Mouse (Mus musculus) effector memory CD4-positive, alpha-beta T cell, adult 7 months (primary cell): ENCODE results near the gene Inpp5b. TPM values are rescaled to one million over a fixed set of nuclear protein-coding genes. Genes with fewer than 3 reads are reported as not detected.

Experiments used
- polyA plus RNA-seq: library from polyadenylated mRNA; unstranded; fragments of 100-300 nt; shearing (Covaris generic); gene quantifications from one replicate; pipeline ENCODE4 v1.2.1, GENCODE M21; 2017

Inpp5b gene
- polyA plus RNA-seq: 118 TPM

DNA sequence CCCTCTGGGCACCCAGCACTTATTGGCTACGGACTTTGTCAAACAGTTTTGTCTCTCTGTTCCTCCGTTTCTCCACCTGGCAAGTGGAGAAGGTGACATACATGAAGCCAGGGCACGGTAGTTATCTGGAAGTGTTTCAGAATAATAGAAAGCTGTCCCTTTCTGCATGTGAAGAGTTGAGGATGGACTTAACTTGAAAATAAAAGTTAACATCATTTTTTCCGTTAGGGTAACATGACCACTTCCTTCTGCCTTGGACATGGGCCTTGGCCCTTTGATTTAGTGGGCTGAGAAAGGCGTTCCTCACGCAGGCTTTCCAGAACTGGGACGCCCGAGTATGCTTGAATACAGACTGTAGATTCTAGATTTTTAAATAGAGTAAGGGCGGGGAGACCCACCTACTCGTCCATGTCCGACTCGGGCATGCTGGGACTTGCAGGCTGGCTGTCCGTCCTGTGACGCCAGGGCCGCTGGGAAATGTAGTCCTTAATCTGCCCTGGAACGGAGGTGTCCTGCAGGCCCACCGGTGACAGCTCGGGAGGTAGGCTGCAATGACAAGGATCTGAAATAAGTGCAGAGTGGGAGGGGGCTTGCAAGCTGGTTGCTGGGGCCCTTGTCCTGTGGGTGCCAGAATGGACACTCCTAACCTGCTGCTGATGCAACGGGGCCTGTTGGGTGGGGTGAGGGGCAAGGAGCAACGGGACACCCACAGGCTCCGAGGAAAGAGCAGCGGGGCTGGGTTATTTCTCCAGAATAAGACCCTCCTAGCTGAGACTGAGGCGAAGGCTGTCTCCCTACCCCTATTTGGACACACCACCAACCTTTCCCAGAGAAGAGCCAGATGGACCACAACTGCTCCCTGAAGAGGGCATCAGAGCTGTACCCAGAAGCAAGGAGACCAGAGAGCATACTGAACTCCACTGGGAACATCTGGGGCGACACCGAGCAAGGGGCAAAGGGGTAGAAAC lies at the start of gene Inpp5b:
Gene Inpp5b, plus strand, starts transcription at position 475 of the 968 bp plus-strand sequence.

DNA sequence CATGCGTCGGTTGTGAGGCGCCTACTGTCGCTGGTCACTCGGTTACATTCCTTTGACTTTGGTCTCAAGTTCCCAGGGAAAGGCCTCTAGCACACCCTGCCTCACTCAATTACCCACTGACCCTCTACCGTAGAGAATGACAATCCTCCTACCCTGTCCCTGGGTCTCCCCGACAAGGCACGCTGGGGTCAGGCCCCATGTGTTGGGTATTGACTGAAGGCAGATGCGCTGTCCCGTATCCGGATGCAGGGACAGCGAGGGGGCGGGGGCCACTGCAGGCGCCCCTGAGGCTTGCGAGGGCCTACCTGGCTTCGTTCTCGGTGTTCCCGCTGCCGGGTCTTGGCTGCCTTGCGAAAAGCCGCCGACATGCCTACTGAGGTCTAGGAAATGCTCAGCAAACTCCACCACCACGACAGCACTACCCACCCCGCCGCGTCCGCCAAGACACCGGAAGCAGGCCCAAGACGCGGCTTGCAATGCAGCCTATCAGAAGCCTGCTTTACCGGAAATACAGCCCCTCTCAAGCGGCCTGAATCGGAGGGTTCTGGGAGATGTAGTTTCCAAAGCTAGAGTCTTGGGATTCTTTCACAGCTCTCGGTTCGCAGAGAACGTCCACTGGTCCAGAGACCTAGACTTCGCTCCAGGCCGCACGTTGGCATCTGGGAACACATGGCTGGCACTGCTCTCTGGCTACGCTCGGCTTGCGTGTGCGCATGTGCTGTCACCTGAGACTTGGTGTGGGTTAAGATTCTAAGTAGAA lies 48.3 kb upstream of the Inpp5b start, which contains the start of gene Utp11:
Gene Utp11, minus strand, starts transcription at position 466 of the 760 bp plus-strand sequence.

DNA sequence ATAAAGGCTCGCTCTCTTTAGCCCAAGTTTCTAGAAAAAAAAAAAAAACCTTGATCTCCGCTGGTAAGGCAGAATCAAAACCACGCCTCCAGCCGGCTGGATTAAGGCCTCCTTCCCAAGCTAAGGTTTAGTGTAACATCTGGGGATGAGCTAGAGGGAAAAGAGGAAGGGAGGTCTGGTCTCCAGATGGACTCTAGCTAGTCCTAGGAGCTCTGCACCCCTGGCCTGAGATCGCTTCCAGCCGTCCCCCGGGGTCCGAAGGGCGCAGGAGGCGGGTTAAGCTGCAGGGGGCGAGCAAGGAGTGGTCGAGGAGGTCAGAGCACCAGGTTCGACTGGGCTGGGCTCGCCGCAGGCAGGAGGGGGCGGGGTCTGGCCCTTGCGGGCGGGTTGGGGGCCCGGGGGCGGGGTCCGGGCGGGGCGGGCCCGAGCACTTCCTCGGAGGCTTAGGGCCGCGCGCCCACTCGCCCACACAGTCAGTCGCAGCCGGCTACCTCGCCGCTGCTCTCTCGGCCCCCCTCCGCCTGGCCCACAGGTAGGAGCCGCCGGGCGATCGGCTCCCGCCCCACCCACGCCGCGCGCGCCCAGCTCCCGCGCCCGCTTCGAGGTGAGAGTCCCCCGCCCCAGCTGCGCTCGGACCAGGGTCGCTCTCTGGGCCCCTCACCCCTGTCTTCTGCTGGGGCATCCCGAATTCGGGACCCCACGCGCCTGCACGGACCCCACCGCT lies 41.2 kb upstream of the Inpp5b start, which contains the start of gene Fhl3:
Gene Fhl3, plus strand, starts transcription at position 454 of the 724 bp plus-strand sequence.

GRCm38 (mm10) chr4:124714545-124715481 lies 26.8 kb upstream of the Inpp5b start, which contains the start of gene Sf3a3:
Gene Sf3a3 (plus strand): TSS chr4:124714776.

GRCm38 (mm10) chr4:124801552-124802308 lies 60.1 kb downstream of the Inpp5b start, which contains the start of gene Mtf1:
Gene Mtf1 (plus strand): TSS chr4:124802104.

DNA sequence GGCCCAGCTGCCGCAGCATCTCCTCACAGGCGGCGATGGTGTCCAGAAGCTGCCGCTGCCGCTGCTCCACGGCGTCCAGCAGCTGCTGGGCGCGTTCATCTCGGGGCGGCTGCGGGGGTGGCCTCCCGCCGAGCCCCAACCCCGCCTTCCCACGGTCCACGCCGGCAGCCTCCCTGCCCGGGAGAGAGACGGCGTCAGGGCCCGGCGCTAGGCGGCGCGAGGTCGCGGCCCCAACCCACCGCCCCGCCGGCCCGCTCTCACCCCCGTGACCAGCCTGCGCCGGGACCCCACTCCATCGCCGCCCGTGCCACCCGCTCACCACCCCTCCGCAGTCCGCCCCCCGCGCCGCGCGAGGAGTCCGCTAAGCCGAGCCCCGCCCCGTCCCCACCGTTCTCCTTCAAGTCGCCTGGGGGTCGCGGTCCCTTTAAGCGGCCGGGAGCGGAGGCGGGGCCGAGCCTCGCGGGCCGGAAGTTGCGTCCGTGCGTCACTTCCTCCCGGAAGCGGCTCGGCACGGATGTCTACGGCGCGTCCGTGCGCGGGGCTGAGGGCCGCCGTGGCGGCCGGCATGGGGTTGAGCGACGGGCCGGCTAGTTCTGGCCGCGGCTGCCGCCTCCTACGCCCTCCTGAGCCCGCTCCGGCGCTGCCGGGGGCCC lies 108.7 kb downstream of the Inpp5b start, which contains the start of gene Yrdc:
Gene Yrdc, plus strand, starts transcription at position 419 of the 653 bp plus-strand sequence.

Other genes with a start within 250 kb of the Inpp5b start
- gene 3100002H09Rik, start 131.0 kb upstream of the Inpp5b start, polyA plus RNA-seq: 1.6 TPM
- 0.87 TPM for gene Pou3f1, start 85.0 kb upstream of the Inpp5b start, polyA plus RNA-seq
- gene Utp11, start 48.2 kb upstream of the Inpp5b start, polyA plus RNA-seq: 34.9 TPM
- gene Fhl3, start 41.1 kb upstream of the Inpp5b start, polyA plus RNA-seq: 0.23 TPM
- 77.3 TPM for gene Sf3a3, start 27.1 kb upstream of the Inpp5b start, polyA plus RNA-seq
- 17.0 TPM for gene Mtf1, start 60.3 kb downstream of the Inpp5b start, polyA plus RNA-seq
- gene Yrdc, start 108.8 kb downstream of the Inpp5b start, polyA plus RNA-seq: 182 TPM
- gene 1110065P20Rik, start 109.3 kb downstream of the Inpp5b start, polyA plus RNA-seq: 20.4 TPM
- 2.6 TPM for gene Maneal, start 120.3 kb downstream of the Inpp5b start, polyA plus RNA-seq
- gene Epha10, start 139.0 kb downstream of the Inpp5b start, polyA plus RNA-seq: 0.55 TPM
- gene 9930104L06Rik, start 195.2 kb downstream of the Inpp5b start, polyA plus RNA-seq: 8.6 TPM
- 2.3 TPM for gene Cdca8, start 197.5 kb downstream of the Inpp5b start, polyA plus RNA-seq
- not detected for gene Rspo1, start 244.6 kb downstream of the Inpp5b start, polyA plus RNA-seq